Mouse (Mus musculus) liver, embryonic 11.5 days (tissue): ENCODE data around the gene Mcee. TPM values are rescaled to one million over a fixed set of nuclear protein-coding genes. Genes with fewer than 3 reads are reported as not detected.

Experiments
- ATAC-seq: fragments of 200-750 bp; cut with Nextera tagmentation; replicated peaks from 2 replicates; pipeline ENCODE4 v1.8.0; 2017; ENCODE audit warnings: moderate number of reproducible peaks, mild to moderate bottlenecking, moderate TSS enrichment, moderate library complexity; ENCODE audit not compliant: low FRiP score
- DNase-seq: peaks from one replicate; pipeline ENCODE4 v3.0.0-alpha.2; 2017; ENCODE audit warnings: low spot score
- H3K27ac ChIP-seq: fragments of 300-500 bp; sonication (generic); 2 replicates; pipeline ENCODE4 v1.5.1; 2014; ENCODE audit warnings: mild to moderate bottlenecking, low read depth, low read length, control low read depth
- H3K27me3 ChIP-seq: fragments of 300-500 bp; sonication (generic); replicated peaks from 2 replicates; pipeline ENCODE4 v1.6.1; 2014; ENCODE audit warnings: low read length, mixed read lengths; ENCODE audit not compliant: control insufficient read depth, insufficient read depth
- H3K36me3 ChIP-seq: fragments of 300-500 bp; sonication (generic); 2 replicates; pipeline ENCODE4 v1.6.1; 2014; ENCODE audit warnings: mild to moderate bottlenecking, low read length, moderate library complexity, mixed read lengths; ENCODE audit not compliant: control insufficient read depth, insufficient read depth
- H3K4me1 ChIP-seq: fragments of 300-500 bp; sonication (generic); replicated peaks from 2 replicates; pipeline ENCODE4 v1.6.1; 2014; ENCODE audit warnings: low read length, mixed read lengths; ENCODE audit not compliant: control insufficient read depth, insufficient read depth
- H3K4me2 ChIP-seq: fragments of 300-500 bp; sonication (generic); 2 replicates; pipeline ENCODE4 v1.6.1; 2014; ENCODE audit warnings: mild to moderate bottlenecking, control low read depth, moderate library complexity
- H3K4me3 ChIP-seq: fragments of 300-500 bp; sonication (generic); 2 replicates; pipeline ENCODE4 v1.5.1; 2014; ENCODE audit warnings: low read depth, low read length, control low read depth
- H3K9ac ChIP-seq: fragments of 300-500 bp; sonication (generic); 2 replicates; pipeline ENCODE4 v1.6.1; 2014; ENCODE audit warnings: low read depth, low read length, control low read depth
- H3K9me3 ChIP-seq: fragments of 300-500 bp; sonication (generic); 2 replicates; pipeline ENCODE4 v1.6.1; 2016; ENCODE audit warnings: low read length, inconsistent platforms, mixed read lengths; ENCODE audit not compliant: control insufficient read depth
- WGBS: fragments of 180-500 bp; shearing (Covaris S2); extraction: QIAGEN DNeasy Blood & Tissue Kit; methylation state at CpG from one replicate; pipeline ENCODE4 v1.1.7; 2014; 5-methylcytosine and 5-hydroxymethylcytosine counted together
- polyA plus RNA-seq: library from polyadenylated mRNA; unstranded; fragments of >200 nt; fragmentation: Nextera tagmentation; extraction: Ambion mirVana; gene quantifications from 2 replicates; pipeline ENCODE4 v1.2.1, GENCODE M21; 2014

Mcee gene
- polyA plus RNA-seq, 1 experiment from 2014 or later, result 57.8 TPM

GRCm38 (mm10) chr7:64392819-64393151 lies 378 bp downstream of the Mcee start:
- H3K4me1 ChIP-seq, result peaks cover 6% of the 10 kb centered on the region
- H3K27me3 ChIP-seq, result no peaks in the 10 kb centered on the region
- peak overlapping the region; percentile 75 for H3K4me2 ChIP-seq
- no peaks in the 10 kb centered on the region for H3K9me3 ChIP-seq
- DNase-seq (no peak), ATAC-seq (peak; percentile 48)
- peak overlapping the region; percentile 84 for H3K4me3 ChIP-seq
- H3K27ac ChIP-seq, result peak overlapping the region; percentile 44
- H3K36me3 ChIP-seq, result peaks cover 12% of the 10 kb centered on the region
- WGBS, result under 1% methylated on average over 15 of the region's 15 CpGs
- H3K9ac ChIP-seq, result peak overlapping the region; percentile 81

- DNase-seq (no peak), ATAC-seq (no peak)
- no peaks in the 10 kb centered on the region for H3K27me3 ChIP-seq
- no peaks in the 10 kb centered on the region for H3K9me3 ChIP-seq
- H3K9ac ChIP-seq, result no peak overlapping the region
- H3K36me3 ChIP-seq, result no peaks in the 10 kb centered on the region; the same call in 1 of the 2 replicates
- no peak overlapping the region for H3K27ac ChIP-seq
- H3K4me3 ChIP-seq, result no peak overlapping the region
- H3K4me1 ChIP-seq, result no peaks in the 10 kb centered on the region
- WGBS, result 94% methylated on average over 1 of the region's 1 CpGs
- H3K4me2 ChIP-seq, result no peak overlapping the region
These were observed 8.3 kb downstream of the Mcee start for GRCm38 (mm10) chr7:64400725-64401124.

GRCm38 (mm10) chr7:64402452-64402851 lies 10.0 kb downstream of the Mcee start:
- DNase-seq (no peak), ATAC-seq (no peak)
- Histone ChIP-seq H3K4me3 (no peak overlapping the region), H3K27ac (no peak overlapping the region), H3K4me2 (no peak overlapping the region), H3K27me3 (no peaks in the 10 kb centered on the region), H3K9ac (no peak overlapping the region), H3K9me3 (no peaks in the 10 kb centered on the region), H3K36me3 (no peaks in the 10 kb centered on the region; the same call in 1 of the 2 replicates), H3K4me1 (no peaks in the 10 kb centered on the region)
- 86% methylated on average over 4 of the region's 4 CpGs for WGBS

GRCm38 (mm10) chr7:64403989-64404388 lies 11.6 kb downstream of the Mcee start:
- no peaks in the 10 kb centered on the region for H3K9me3 ChIP-seq
- H3K4me2 ChIP-seq, result no peak overlapping the region
- H3K27ac ChIP-seq, result no peak overlapping the region
- no peaks in the 10 kb centered on the region; the same call in 1 of the 2 replicates for H3K36me3 ChIP-seq
- ATAC-seq (no peak), DNase-seq (no peak)
- no peak overlapping the region for H3K9ac ChIP-seq
- H3K27me3 ChIP-seq, result no peaks in the 10 kb centered on the region
- WGBS, result 75% methylated on average over 8 of the region's 8 CpGs
- no peaks in the 10 kb centered on the region for H3K4me1 ChIP-seq
- no peak overlapping the region for H3K4me3 ChIP-seq

GRCm38 (mm10) chr7:64424861-64425260 lies 32.5 kb downstream of the Mcee start:
- no peak overlapping the region for H3K27ac ChIP-seq
- ATAC-seq (no peak), DNase-seq (no peak)
- no peaks in the 10 kb centered on the region for H3K36me3 ChIP-seq
- H3K9me3 ChIP-seq, result no peaks in the 10 kb centered on the region
- 69% methylated on average over 5 of the region's 5 CpGs for WGBS
- no peaks in the 10 kb centered on the region for H3K4me1 ChIP-seq
- no peak overlapping the region for H3K4me3 ChIP-seq
- no peaks in the 10 kb centered on the region for H3K27me3 ChIP-seq
- H3K9ac ChIP-seq, result no peak overlapping the region
- H3K4me2 ChIP-seq, result no peak overlapping the region

- H3K9me3 ChIP-seq, result no peaks in the 10 kb centered on the region
- 60% methylated on average over 5 of the region's 5 CpGs for WGBS
- H3K36me3 ChIP-seq, result no peaks in the 10 kb centered on the region
- no peak overlapping the region for H3K27ac ChIP-seq
- DNase-seq, result no peak
- H3K27me3 ChIP-seq, result no peaks in the 10 kb centered on the region
- no peak for ATAC-seq
- no peaks in the 10 kb centered on the region for H3K4me1 ChIP-seq
- H3K9ac ChIP-seq, result no peak overlapping the region
- H3K4me2 ChIP-seq, result no peak overlapping the region
- no peak overlapping the region for H3K4me3 ChIP-seq
These were observed 47.5 kb downstream of the Mcee start for GRCm38 (mm10) chr7:64439595-64440518.

GRCm38 (mm10) chr7:64440519-64440918 lies 48.1 kb downstream of the Mcee start:
- Histone ChIP-seq H3K27ac (no peak overlapping the region), H3K4me3 (no peak overlapping the region), H3K4me2 (no peak overlapping the region), H3K4me1 (no peaks in the 10 kb centered on the region), H3K9me3 (no peaks in the 10 kb centered on the region), H3K36me3 (no peaks in the 10 kb centered on the region), H3K9ac (no peak overlapping the region), H3K27me3 (no peaks in the 10 kb centered on the region)
- WGBS, result 80% methylated on average over 8 of the region's 8 CpGs
- ATAC-seq (no peak), DNase-seq (no peak)

- DNase-seq (no peak), ATAC-seq (no peak)
- Histone ChIP-seq H3K27me3 (no peaks in the 10 kb centered on the region), H3K36me3 (no peaks in the 10 kb centered on the region), H3K9me3 (no peaks in the 10 kb centered on the region), H3K4me1 (no peaks in the 10 kb centered on the region), H3K9ac (no peak overlapping the region), H3K27ac (no peak overlapping the region), H3K4me2 (no peak overlapping the region), H3K4me3 (no peak overlapping the region)
- WGBS, result 84% methylated on average over 13 of the region's 13 CpGs
These were observed 58.2 kb downstream of the Mcee start for GRCm38 (mm10) chr7:64450631-64451030.

GRCm38 (mm10) chr7:64451441-64451840 lies 59.0 kb downstream of the Mcee start:
- no peaks in the 10 kb centered on the region for H3K36me3 ChIP-seq
- no peaks in the 10 kb centered on the region for H3K4me1 ChIP-seq
- no peak for DNase-seq
- H3K27ac ChIP-seq, result no peak overlapping the region
- H3K27me3 ChIP-seq, result no peaks in the 10 kb centered on the region
- no peak overlapping the region for H3K9ac ChIP-seq
- H3K4me2 ChIP-seq, result no peak overlapping the region
- ATAC-seq, result no peak
- H3K4me3 ChIP-seq, result no peak overlapping the region
- 77% methylated on average over 4 of the region's 4 CpGs for WGBS
- no peaks in the 10 kb centered on the region for H3K9me3 ChIP-seq
